Mouse (Mus musculus) large intestine, adult 2 months (tissue): Measurements from ENCODE around the gene Washc2. TPM values are rescaled to one million over a fixed set of nuclear protein-coding genes. Genes with fewer than 3 reads are reported as not detected.

Experiments used
- DNase-seq: peaks from one replicate; pipeline ENCODE4 v3.0.0-alpha.2; 2012; ENCODE audit warnings: low read depth, low spot score
- WGBS: fragments of 180-500 bp; shearing (Covaris S2); methylation state at CpG from one replicate; pipeline ENCODE4 v1.1.7; 2018; 5-methylcytosine and 5-hydroxymethylcytosine counted together
- polyA plus RNA-seq: library from polyadenylated mRNA; depleted of rRNA; stranded (reverse); fragments of >200 nt; gene quantifications from 2 replicates; pipeline ENCODE4 v1.2.3, GENCODE M21; 2012

The Washc2 gene
- polyA plus RNA-seq, 1 experiment, result 24.6 TPM

DNA sequence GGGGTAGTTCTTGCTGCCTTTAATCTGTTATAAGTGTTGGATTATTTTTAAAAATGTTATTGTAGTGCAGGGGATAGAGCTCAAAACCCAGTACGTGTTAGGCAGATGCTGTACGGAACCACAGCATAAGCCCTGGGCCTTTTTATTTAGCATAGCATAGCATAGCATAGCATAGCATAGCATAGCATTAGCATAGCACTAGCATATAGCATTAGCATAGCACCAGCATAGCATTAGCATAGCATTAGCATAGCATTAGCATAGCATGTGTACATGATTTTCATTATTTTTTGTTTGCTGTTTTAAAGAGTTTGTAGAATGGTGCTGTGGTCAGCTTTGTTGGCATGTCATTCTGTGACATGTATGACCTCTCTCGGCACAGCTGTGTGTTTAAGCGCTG, 51.8 kb downstream of the Washc2 start:
- WGBS, result 97% methylated on average over 4 of the region's 4 CpGs
- no peak for DNase-seq

- DNase-seq, result no peak
- WGBS, result 91% methylated on average over 5 of the region's 5 CpGs
Measured at GRCm38 (mm10) chr6:116260481-116260880, 52.6 kb downstream of the Washc2 start.

- WGBS, result 84% methylated on average over 1 of the region's 1 CpGs
- no peak for DNase-seq
Measured at GRCm38 (mm10) chr6:116262824-116263223, 55.0 kb downstream of the Washc2 start.

- under 1% methylated on average over 67 of the region's 67 CpGs for WGBS
- peak; percentile 60 for DNase-seq
Measured at GRCm38 (mm10) chr6:116264018-116264651, 56.3 kb downstream of the Washc2 start, which contains the start of gene Zfand4. Gene Zfand4, plus strand, starts transcription at chr6:116264222.

GRCm38 (mm10) chr6:116264836-116265235, 57.0 kb downstream of the Washc2 start:
- DNase-seq, result no peak
- WGBS, result 87% methylated on average over 11 of the region's 11 CpGs

- WGBS, result 80% methylated on average over 4 of the region's 4 CpGs
Measured at GRCm38 (mm10) chr6:116265603-116266002, 57.8 kb downstream of the Washc2 start.

DNA sequence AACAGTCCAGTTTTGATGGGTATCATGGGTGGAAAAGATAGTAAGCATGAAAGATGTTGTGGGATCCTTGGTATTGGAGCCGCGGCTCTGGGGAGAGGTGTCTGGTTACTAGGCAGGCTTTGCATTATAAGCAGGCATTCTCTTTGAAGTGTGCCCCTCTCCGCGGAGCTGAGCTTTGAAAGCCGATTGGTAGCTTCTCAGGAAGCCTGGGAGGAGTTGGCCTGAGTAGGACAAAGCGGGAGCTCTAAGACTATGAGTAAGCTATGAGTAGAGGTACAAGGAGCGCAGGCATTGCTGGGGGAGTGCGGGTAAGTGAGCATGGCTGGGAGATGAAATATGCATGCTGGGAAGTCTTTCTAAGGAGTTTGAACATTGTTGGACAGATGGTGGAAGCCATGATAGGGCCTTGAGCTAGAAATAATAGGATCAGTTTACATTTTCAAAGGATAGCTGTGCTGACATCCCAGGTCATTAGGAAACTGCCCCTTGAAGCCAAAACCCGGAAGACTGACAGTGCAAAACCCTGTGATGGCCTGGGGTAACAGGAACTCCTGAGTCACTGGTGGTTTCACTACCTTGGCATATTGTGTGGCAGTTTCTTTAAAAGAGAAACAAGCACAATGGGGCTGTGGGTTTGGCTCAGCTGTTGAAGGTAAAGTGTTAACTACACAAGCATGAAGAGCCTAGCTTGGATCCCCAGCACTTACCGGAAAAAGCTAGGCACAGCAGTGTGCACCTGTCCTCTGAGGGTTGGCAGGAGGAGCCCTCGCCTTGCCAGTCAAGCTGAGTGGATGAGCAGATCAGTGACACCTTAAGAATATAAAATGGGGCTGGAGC, 58.7 kb downstream of the Washc2 start:
- WGBS, result 59% methylated on average over 11 of the region's 11 CpGs
- no peak for DNase-seq

More at GRCm38 (mm10) chr6:116265603-116266002, 57.8 kb downstream of the Washc2 start:
- DNase-seq, result no peak

DNA sequence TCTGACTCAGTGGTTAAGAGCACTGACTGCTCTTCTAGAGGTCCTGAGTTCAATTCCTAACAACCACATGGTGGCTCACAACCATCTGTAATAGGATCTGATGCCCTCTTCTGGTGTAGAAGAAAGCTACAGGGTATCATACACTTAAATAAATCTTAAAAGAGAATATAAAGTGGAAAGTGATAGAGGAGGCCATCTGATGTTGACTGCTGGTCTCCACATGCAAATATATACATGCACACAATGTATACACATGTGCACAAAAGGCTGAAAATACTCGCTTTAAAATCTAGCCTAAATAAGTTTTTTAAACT, 59.2 kb downstream of the Washc2 start:
- WGBS, result 89% methylated on average over 1 of the region's 1 CpGs
- DNase-seq, result no peak

- 72% methylated on average over 4 of the region's 4 CpGs for WGBS
- DNase-seq, result no peak
Measured at GRCm38 (mm10) chr6:116275695-116276094, 67.9 kb downstream of the Washc2 start.

GRCm38 (mm10) chr6:116278679-116279317, 71.0 kb downstream of the Washc2 start:
- DNase-seq, result no peak
- 78% methylated on average over 5 of the region's 5 CpGs for WGBS

GRCm38 (mm10) chr6:116281014-116281413, 73.2 kb downstream of the Washc2 start:
- 97% methylated on average over 13 of the region's 13 CpGs for WGBS
- no peak for DNase-seq

- WGBS, result 57% methylated on average over 4 of the region's 4 CpGs
- no peak for DNase-seq
Measured at GRCm38 (mm10) chr6:116282546-116282945, 74.7 kb downstream of the Washc2 start.

- 85% methylated on average over 3 of the region's 3 CpGs for WGBS
Measured at GRCm38 (mm10) chr6:116283280-116283679, 75.4 kb downstream of the Washc2 start.

GRCm38 (mm10) chr6:116286321-116286720, 78.5 kb downstream of the Washc2 start:
- DNase-seq, result no peak
- 60% methylated on average over 4 of the region's 4 CpGs for WGBS

More at GRCm38 (mm10) chr6:116283280-116283679, 75.4 kb downstream of the Washc2 start:
- DNase-seq, result no peak

DNA sequence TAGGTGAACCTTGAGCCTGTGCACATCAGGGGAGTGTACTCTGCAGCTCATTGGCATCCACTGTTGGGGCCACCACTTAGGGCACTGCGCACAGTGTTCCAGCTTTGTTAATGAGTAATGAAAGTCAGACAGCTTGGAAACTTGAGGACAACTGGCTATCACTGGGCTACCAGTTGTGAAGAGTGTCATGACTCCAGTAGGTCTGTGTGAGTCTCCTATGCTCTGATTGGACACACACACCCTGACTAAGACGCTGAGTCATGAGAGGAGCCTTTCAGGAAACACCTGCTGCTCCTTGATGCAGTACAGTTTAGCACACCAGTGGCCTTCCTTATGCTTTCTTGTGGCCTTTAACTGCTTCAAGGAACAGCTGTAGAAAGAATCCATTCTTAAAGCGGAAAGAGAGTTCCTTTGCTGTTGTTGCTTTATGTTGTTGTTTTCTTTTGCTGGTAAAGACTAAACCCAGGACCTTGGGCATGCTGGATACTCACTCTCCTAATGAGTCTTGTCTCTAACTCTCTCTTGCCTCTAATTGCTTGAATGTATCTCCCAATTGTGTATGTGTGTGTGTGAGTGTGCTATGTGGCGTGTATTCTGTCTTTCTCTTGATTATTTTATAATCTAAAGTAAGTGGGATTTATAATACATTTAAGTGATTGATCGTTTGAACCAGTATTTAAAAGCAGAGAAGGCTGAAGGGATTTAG, 79.2 kb downstream of the Washc2 start:
- DNase-seq, result peak; percentile 73
- WGBS, result 34% methylated on average over 5 of the region's 5 CpGs

GRCm38 (mm10) chr6:116311411-116311810, 103.6 kb downstream of the Washc2 start:
- 64% methylated on average over 2 of the region's 2 CpGs for WGBS
- DNase-seq, result no peak
